Mouse (Mus musculus) kidney, postnatal 36 days (tissue): Measurements from ENCODE around the gene Glod4.

Source experiments
- DNase-seq, 2 experiments: peaks; one replicate each; pipeline ENCODE4 v3.0.0; 2021 to 2022; ENCODE audit warnings: mixed read lengths in 2 of 2

Gene Glod4

GRCm38 (mm10) chr11:76242901-76243810, at the start of gene Glod4, which contains the start of gene Mrm3:
Gene Glod4 (minus strand): TSS chr11:76243725.
Gene Mrm3 (plus strand): TSS chr11:76243715.
- peak; percentile 93 to 96 for DNase-seq

GRCm38 (mm10) chr11:76292831-76293230, 49.3 kb upstream of the Glod4 start:
- peak; percentile 60 to 62 for DNase-seq

- peak; percentile 65 to 76 for DNase-seq
Measured at GRCm38 (mm10) chr11:76292398-76292797, 48.9 kb upstream of the Glod4 start.

GRCm38 (mm10) chr11:76291960-76292359, 48.4 kb upstream of the Glod4 start:
- no peak for DNase-seq

GRCm38 (mm10) chr11:76290367-76290766, 46.8 kb upstream of the Glod4 start:
- DNase-seq, result no peak

- no peak for DNase-seq
Measured at GRCm38 (mm10) chr11:76288645-76289044, 45.1 kb upstream of the Glod4 start.

- no peak for DNase-seq
Measured at GRCm38 (mm10) chr11:76287301-76287700, 43.8 kb upstream of the Glod4 start.

- DNase-seq, result no peak
Measured at GRCm38 (mm10) chr11:76286534-76287126, 43.1 kb upstream of the Glod4 start.

- peak; percentile 80 to 83 for DNase-seq
Measured at GRCm38 (mm10) chr11:76285431-76286075, 42.0 kb upstream of the Glod4 start.

- no peak for DNase-seq
Measured at GRCm38 (mm10) chr11:76283841-76284240, 40.3 kb upstream of the Glod4 start.

- peak; percentile 52 to 74 for DNase-seq
Measured at GRCm38 (mm10) chr11:76279971-76280370, 36.4 kb upstream of the Glod4 start.

- DNase-seq, result no peak
Measured at GRCm38 (mm10) chr11:76278960-76279852, 35.7 kb upstream of the Glod4 start.

GRCm38 (mm10) chr11:76272440-76272839, 28.9 kb upstream of the Glod4 start:
- DNase-seq, result peak; percentile 42 to 69

- DNase-seq, result no peak
Measured at GRCm38 (mm10) chr11:76268521-76269065, 25.1 kb upstream of the Glod4 start.

- DNase-seq, result no peak
Measured at GRCm38 (mm10) chr11:76268001-76268459, 24.5 kb upstream of the Glod4 start.

GRCm38 (mm10) chr11:76267550-76267949, 24.0 kb upstream of the Glod4 start:
- DNase-seq, result no peak

GRCm38 (mm10) chr11:76262611-76263351, 19.3 kb upstream of the Glod4 start:
- no peak for DNase-seq

GRCm38 (mm10) chr11:76261224-76261623, 17.7 kb upstream of the Glod4 start:
- peak; percentile 30 to 61 for DNase-seq

GRCm38 (mm10) chr11:76260208-76261050, 16.9 kb upstream of the Glod4 start:
- DNase-seq, result no peak

- no peak for DNase-seq
Measured at GRCm38 (mm10) chr11:76258511-76258910, 15.0 kb upstream of the Glod4 start.
